Mouse (Mus musculus): Measurements from ENCODE around the gene Wdr46.

DNA sequence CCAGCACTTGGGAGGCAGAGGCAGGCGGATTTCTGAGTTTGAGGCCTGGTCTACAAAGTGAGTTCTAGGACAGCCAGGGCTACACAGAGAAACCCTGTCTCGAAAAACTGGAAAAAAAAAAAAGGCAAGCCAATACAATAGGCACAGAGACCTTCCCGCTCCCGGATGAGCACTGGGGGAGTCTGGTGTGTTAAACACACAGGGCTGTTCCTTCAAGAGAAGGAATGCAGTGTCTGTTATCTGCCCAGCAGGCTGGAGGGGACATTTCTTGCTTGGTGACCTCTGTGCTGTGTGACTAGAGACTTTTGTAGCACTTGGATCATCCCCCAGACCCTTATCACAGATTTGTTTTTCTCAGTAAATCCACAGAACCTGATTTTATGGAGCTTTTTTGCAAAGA lies 38.8 kb upstream of the Wdr46 start:
- TF ChIP-seq CTCF (IDR thresholded peaks at IDR 0.05; ENCODE audit: borderline replicate concordance, insufficient read depth, low read length) (no peak), POLR2A (IDR thresholded peaks at IDR 0.05; ENCODE audit: low read depth, low read length) (no peak)

Measured in embryonic fibroblast, embryonic 13.5 days (primary cell).